Mouse (Mus musculus) liver, embryonic 14.5 days (tissue): ENCODE measurements around the gene Dohh.

Source experiments
- CTCF ChIP-seq: IDR thresholded peaks from 2 replicates; pipeline ENCODE4 v1.5.1; 2016; ENCODE audit warnings: antibody characterized with exemption, low read depth, control low read depth
- EP300 ChIP-seq: IDR thresholded peaks from 2 replicates; pipeline ENCODE4 v1.6.1; 2016; ENCODE audit warnings: antibody characterized with exemption, low read depth

DNA sequence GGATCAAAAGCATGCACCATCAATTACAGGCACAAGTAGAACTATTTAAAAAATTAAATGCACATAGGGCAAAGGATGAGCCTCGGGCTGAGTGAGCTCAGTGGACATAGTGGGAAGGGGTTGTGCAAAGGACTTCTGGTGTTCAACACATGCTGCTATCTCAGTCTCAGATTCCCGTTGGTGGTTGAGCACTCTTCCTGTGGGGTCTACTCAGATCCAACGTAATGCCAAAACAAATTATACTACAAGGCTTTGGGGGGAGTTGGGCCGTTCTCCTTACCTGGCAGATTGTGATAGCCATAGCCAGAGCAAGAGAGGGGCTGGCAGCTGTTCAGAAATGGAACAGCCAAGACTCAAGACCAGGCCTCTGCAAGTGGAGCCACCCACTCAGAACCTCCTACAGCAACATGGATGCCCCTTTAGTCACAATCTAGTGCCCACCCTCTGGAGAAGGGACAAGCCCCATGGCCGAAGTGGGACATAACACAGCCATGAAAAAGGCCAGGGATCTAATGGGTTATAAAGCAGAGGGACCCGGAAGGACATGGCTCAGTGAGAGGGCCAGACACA, 4.3 kb upstream of the Dohh start:
- TF ChIP-seq CTCF (no peak), EP300 (no peak)
